Mouse (Mus musculus): Measurements from ENCODE around the gene Inpp4a. TPM values are rescaled to one million over a fixed set of nuclear protein-coding genes. Genes with fewer than 3 reads are reported as not detected.
A peak's percentile ranks its signal among the peaks of the same experiment; 100 is the strongest.

Gene Inpp4a
- polyA plus RNA-seq, 1 experiment from 2014 or later = 13.3 TPM

- ATAC-seq (ENCODE audit: low read depth) = peak; percentile 48; the same call in 1 of the 2 replicates
- under 1% methylated on average over 40 of the region's 40 CpGs for WGBS
- no peaks in the 10 kb centered on the region for H3K9me3 ChIP-seq (ENCODE audit: control insufficient read depth, low read length)
Measured at GRCm38 (mm10) chr1:37430297-37430840, 130.7 kb downstream of the Inpp4a start.

DNA sequence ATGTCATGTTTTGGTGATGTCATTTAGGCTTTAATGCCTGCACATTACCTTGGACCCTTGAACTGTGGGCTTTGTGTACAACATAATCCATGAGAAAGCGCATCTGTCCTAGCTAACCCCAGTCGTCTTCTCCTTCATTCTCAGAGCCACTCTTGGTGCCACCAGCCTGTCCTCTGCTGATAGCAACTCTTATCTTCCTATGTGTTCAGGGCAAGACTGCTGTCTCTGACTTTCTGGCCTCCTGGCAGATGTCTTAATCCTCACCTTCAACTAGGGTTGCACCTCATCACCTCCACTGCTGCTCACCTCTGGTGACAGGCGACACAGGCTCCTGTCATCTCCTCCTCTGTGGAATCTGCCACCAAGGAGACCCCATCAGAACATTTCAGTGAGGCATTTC is 136.8 kb downstream of the Inpp4a start:
- ATAC-seq (ENCODE audit: low read depth) = no peak
- H3K27ac ChIP-seq (ENCODE audit: low read length) = no peak overlapping the region
- no peaks in the 10 kb centered on the region for H3K27me3 ChIP-seq (ENCODE audit: control insufficient read depth, insufficient read depth, low read depth, low read length)
- H3K4me3 ChIP-seq (ENCODE audit: low read length) = no peak overlapping the region
- H3K4me1 ChIP-seq (replicated peaks; ENCODE audit: control insufficient read depth, insufficient read depth, low read length) = peaks cover 2% of the 10 kb centered on the region
- peaks cover 59% of the 10 kb centered on the region for H3K36me3 ChIP-seq (ENCODE audit: control insufficient read depth, insufficient read depth, low read length)
- 90% methylated on average over 3 of the region's 3 CpGs for whole genome bisulfite sequencing
- H3K4me2 ChIP-seq (ENCODE audit: low read depth, low read length) = no peak overlapping the region
- H3K9ac ChIP-seq (ENCODE audit: low read length) = no peak overlapping the region
- no peaks in the 10 kb centered on the region for H3K9me3 ChIP-seq (ENCODE audit: control insufficient read depth, low read length)

More at GRCm38 (mm10) chr1:37430297-37430840, 130.7 kb downstream of the Inpp4a start:
- Histone ChIP-seq H3K27ac (ENCODE audit: low read length) (peak overlapping the region; percentile 70), H3K27me3 (ENCODE audit: control insufficient read depth, insufficient read depth, low read depth, low read length) (no peaks in the 10 kb centered on the region), H3K36me3 (ENCODE audit: control insufficient read depth, insufficient read depth, low read length) (peaks cover 26% of the 10 kb centered on the region), H3K9ac (ENCODE audit: low read length) (peak overlapping the region; percentile 93), H3K4me1 (replicated peaks; ENCODE audit: control insufficient read depth, insufficient read depth, low read length) (peaks cover 19% of the 10 kb centered on the region), H3K4me3 (ENCODE audit: low read length) (peak overlapping the region; percentile 93), H3K4me2 (ENCODE audit: low read depth, low read length) (peak overlapping the region; percentile 70)

DNA sequence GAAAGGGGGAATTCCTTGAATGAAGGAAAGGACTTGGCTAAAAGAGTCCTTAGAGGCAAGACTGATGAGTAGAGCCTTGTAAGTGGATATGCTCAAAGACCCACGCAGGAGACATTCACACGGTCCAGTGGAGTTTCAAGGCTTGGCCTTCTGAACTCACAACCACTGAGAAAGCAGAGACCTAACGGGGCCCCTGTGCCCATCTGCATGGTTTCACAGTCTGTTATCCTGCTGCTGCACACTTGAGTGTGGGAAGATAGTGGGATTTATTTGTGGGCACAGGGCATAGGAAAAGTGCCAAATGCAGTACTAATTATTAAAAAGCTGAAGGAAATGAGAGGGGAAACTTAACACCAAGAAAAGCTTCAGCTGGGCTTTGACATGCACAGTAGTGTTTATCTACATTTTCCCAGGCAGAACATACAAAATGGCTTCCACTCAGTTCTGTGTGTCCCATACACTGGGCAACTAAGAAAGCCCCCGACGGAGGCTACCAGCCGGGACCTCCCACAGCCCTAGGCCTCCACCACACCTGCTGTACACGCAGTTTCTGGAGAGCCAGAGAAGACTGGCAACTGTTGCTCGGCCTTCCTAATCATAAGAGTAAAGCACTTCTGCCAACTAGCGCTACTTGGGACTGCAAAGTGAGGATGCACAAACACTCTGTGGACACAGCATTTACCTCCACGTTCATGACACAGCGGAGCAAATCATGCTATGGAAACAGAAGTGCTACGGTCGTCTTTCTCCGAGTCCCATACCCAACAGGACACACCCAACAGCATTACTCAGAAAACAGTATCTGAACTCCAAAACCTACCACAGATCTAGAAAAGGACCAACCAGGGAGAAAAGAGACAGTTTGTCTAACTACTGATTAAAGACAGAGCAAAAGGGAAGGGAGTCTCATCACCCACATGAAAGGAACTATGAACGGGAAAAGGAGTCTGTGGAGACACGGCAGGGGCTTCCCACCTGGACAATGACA is 143.5 kb downstream of the Inpp4a start:
- WGBS = 87% methylated on average over 16 of the region's 16 CpGs
- Histone ChIP-seq H3K9ac (ENCODE audit: low read length) (no peak overlapping the region), H3K4me1 (replicated peaks; ENCODE audit: control insufficient read depth, insufficient read depth, low read length) (no peaks in the 10 kb centered on the region), H3K4me2 (ENCODE audit: low read depth, low read length) (no peak overlapping the region), H3K9me3 (ENCODE audit: control insufficient read depth, low read length) (no peaks in the 10 kb centered on the region), H3K4me3 (ENCODE audit: low read length) (no peak overlapping the region), H3K27me3 (ENCODE audit: control insufficient read depth, insufficient read depth, low read depth, low read length) (no peaks in the 10 kb centered on the region), H3K27ac (ENCODE audit: low read length) (no peak overlapping the region), H3K36me3 (ENCODE audit: control insufficient read depth, insufficient read depth, low read length) (peaks cover 12% of the 10 kb centered on the region)
- ATAC-seq (ENCODE audit: low read depth) = no peak

DNA sequence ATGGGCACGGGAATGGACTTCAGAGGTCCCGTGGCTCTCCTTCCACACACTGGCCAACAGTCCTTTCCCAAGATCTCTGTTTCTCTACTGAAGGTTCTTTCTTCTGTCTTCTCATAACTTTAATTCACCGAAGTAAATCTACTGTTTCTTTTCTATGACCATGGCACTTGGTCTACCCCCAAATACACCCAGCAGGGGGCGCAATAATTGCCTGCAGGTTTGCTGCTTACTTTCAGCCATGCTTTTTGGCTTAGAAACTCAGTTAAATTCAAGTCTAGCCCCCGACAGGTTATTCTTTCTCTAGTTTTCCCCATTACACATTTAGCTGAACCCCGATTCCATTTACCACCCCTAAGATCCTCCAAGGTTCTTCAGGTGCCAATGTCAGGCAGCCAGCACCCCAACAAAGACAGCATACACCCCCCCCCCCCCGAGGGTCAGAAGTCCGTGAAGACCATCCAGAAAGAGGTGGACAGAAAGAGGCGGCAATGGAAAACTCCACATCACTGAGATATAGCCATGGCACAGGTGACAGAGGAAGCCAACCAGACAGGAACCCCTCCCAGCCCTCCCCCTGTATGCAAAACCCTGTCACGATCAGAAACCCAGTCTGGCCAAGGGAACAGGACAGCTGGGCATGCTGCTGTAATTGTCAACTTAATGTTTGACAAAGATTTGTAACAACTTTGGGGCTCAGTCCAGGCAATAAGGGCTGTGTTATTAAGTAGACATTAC is 148.9 kb downstream of the Inpp4a start:
- H3K36me3 ChIP-seq (ENCODE audit: control insufficient read depth, insufficient read depth, low read length) = no peaks in the 10 kb centered on the region
- no peaks in the 10 kb centered on the region for H3K27me3 ChIP-seq (ENCODE audit: control insufficient read depth, insufficient read depth, low read depth, low read length)
- 72% methylated on average over 10 of the region's 10 CpGs for WGBS
- H3K4me3 ChIP-seq (ENCODE audit: low read length) = no peak overlapping the region
- H3K9me3 ChIP-seq (ENCODE audit: control insufficient read depth, low read length) = no peaks in the 10 kb centered on the region
- no peak overlapping the region for H3K4me2 ChIP-seq (ENCODE audit: low read depth, low read length)
- H3K4me1 ChIP-seq (replicated peaks; ENCODE audit: control insufficient read depth, insufficient read depth, low read length) = no peaks in the 10 kb centered on the region
- H3K9ac ChIP-seq (ENCODE audit: low read length) = no peak overlapping the region
- ATAC-seq (ENCODE audit: low read depth) = no peak
- H3K27ac ChIP-seq (ENCODE audit: low read length) = no peak overlapping the region

DNA sequence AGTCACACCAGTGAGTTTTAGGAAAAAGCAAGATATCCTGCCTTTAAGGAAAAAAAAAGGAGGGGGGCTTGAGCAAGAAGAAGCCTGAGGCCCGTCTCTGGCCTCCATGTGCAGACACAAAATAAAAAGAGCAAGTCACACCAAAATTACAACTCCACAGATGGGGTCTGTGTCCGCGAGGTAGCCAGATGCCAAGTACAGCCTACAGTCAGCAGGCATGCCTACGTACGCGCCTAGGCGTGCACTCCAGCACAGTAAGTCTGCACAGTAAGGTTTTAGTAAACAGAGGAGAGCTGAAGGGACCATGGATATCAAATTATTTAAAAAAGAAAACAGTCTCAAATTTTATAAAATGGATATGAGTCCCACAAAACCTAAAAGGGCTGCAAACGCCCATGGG is 151.6 kb downstream of the Inpp4a start:
- Histone ChIP-seq H3K36me3 (ENCODE audit: control insufficient read depth, insufficient read depth, low read length) (0 out of 2 replicates have a peak, but pooled peaks cover 2% of the 10 kb centered on the region), H3K9me3 (ENCODE audit: control insufficient read depth, low read length) (no peaks in the 10 kb centered on the region), H3K27ac (ENCODE audit: low read length) (no peak overlapping the region), H3K27me3 (ENCODE audit: control insufficient read depth, insufficient read depth, low read depth, low read length) (no peaks in the 10 kb centered on the region), H3K9ac (ENCODE audit: low read length) (no peak overlapping the region), H3K4me3 (ENCODE audit: low read length) (no peak overlapping the region), H3K4me1 (replicated peaks; ENCODE audit: control insufficient read depth, insufficient read depth, low read length) (no peaks in the 10 kb centered on the region), H3K4me2 (ENCODE audit: low read depth, low read length) (no peak overlapping the region)
- WGBS = 86% methylated on average over 8 of the region's 8 CpGs
- ATAC-seq (ENCODE audit: low read depth) = no peak

DNA sequence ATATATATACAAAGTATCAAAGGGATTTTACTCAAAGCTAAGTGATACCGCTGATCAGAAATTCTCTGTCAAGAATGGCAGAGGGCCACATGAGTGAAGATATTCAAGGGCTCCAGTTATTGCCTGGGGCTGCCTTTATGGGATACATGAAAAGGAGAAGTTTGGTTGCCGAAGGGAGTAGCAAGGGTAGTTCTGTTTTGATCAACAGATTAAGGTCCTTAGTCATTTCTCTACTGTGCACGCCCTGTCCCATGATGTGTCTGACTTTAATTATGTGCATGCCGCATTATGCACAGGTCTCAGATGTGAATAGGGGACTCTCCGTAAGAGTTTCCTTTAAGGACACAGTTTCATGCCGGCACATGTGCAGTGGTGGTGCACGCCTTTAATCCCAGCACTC is 157.9 kb downstream of the Inpp4a start:
- Histone ChIP-seq H3K27me3 (ENCODE audit: control insufficient read depth, insufficient read depth, low read depth, low read length) (no peaks in the 10 kb centered on the region), H3K4me2 (ENCODE audit: low read depth, low read length) (no peak overlapping the region), H3K27ac (ENCODE audit: low read length) (no peak overlapping the region), H3K9ac (ENCODE audit: low read length) (no peak overlapping the region), H3K36me3 (ENCODE audit: control insufficient read depth, insufficient read depth, low read length) (0 out of 2 replicates have a peak, but pooled peaks cover 2% of the 10 kb centered on the region), H3K4me1 (replicated peaks; ENCODE audit: control insufficient read depth, insufficient read depth, low read length) (no peaks in the 10 kb centered on the region), H3K9me3 (ENCODE audit: control insufficient read depth, low read length) (no peaks in the 10 kb centered on the region), H3K4me3 (ENCODE audit: low read length) (no peak overlapping the region)
- WGBS = 92% methylated on average over 7 of the region's 7 CpGs
- no peak for ATAC-seq (ENCODE audit: low read depth)

Other genes starting within 250 kb of the Inpp4a start
- not detected in 2 replicates for gene Cnga3, start 85.4 kb upstream of the Inpp4a start, polyA plus RNA-seq (2015; fragmentation: Nextera tagmentation; extraction: Ambion mirVana)
- 40.1 and 43.2 TPM in 2 replicates for gene Coa5, start 130.2 kb downstream of the Inpp4a start, polyA plus RNA-seq (2015; fragmentation: Nextera tagmentation; extraction: Ambion mirVana)
- gene Unc50, start 130.3 kb downstream of the Inpp4a start, polyA plus RNA-seq (2015; fragmentation: Nextera tagmentation; extraction: Ambion mirVana) = 131 and 133 TPM in 2 replicates
- gene Mgat4a, start 241.2 kb downstream of the Inpp4a start, polyA plus RNA-seq (2015; fragmentation: Nextera tagmentation; extraction: Ambion mirVana) = 6.5 and 7.1 TPM in 2 replicates